Mouse (Mus musculus) cortical plate, adult 2 months (tissue): ENCODE measurements at regions not wholly inside any gene's neighbourhood (a gene's known extent, or its start where the extent isn't known, plus 50 kb on each side); places are given as distances from the start of the nearest gene placed in this dataset.

Experiments used
- CTCF ChIP-seq: fragments of 200-500 bp; IDR thresholded peaks from 2 replicates; pipeline ENCODE4 v1.5.1; 2011; ENCODE audit warnings: mild to moderate bottlenecking, control low read depth, low read length; ENCODE audit not compliant: insufficient read depth; ENCODE audit errors: extremely low read depth
- POLR2A ChIP-seq: fragments of 200-500 bp; IDR thresholded peaks from 2 replicates; pipeline ENCODE4 v1.6.1; 2011; ENCODE audit warnings: mild to moderate bottlenecking, low read length, control low read depth; ENCODE audit not compliant: insufficient read depth; ENCODE audit errors: extremely low read depth

- no peak for TF ChIP-seq CTCF
- TF ChIP-seq POLR2A = no peak
Measured at GRCm38 (mm10) chr10:67819534-67819933, 92.9 kb downstream of the Zfp365 start.
